In the genomic region with DNA sequence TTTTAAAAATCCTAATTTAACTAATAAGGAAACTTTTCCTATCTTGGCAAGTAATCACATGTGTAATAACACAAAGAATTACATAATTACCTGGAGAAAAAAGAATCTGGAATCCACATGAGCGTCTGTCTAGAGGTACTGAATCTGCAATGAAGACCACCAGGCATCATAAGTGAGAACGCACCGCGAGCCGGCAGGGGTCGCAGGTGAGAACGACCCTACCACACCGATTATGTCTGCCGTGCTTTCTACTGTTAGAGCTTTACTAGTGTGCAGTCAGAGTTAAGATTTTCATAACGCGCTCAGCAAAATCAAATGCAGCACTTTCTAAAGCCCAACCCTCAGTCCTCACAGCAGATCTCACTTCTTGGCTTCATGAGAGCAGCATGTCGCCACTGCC, we compare ENCODE assay signal across 24 mouse cellular contexts. TPM values are rescaled to one million over a fixed set of nuclear protein-coding genes. Genes with fewer than 3 reads are reported as not detected.
DNase-seq lines count a peak whose midpoint lies in the region; ATAC-seq and TF ChIP-seq lines count a peak whose summit lies in the region.
"Had no signal": no experiment of that assay in that cellular context is flagged by ENCODE, and none has a peak within 500 bp of the region (broad histone marks: within the 10 kb centered on the region; RNA-seq: fewer than 3 reads in every experiment).

No protein-coding gene starts in this region.

- H3K4me1 ChIP-seq in E14TG2a.4 (replicated peaks; ENCODE audit: low read depth, low read length): peaks cover 96% of the 10 kb centered on the region
- peaks cover 13% of the 10 kb centered on the region for H3K4me1 ChIP-seq in ES-Bruce4 (ENCODE audit: control insufficient read depth, insufficient read depth, low read length)
- peaks cover 6% of the 10 kb centered on the region for H3K4me1 ChIP-seq in midbrain, embryonic 11.5 days (ENCODE audit: control insufficient read depth, insufficient read depth, low read length)

- no peaks in the 10 kb centered on the region for H3K27me3 ChIP-seq in E14TG2a.4 (ENCODE audit: insufficient read depth, low read length)
- H3K27me3 ChIP-seq in ES-Bruce4 (ENCODE audit: control insufficient read depth, insufficient read depth, low read length, poor library complexity, severe bottlenecking): no peaks in the 10 kb centered on the region
- H3K27me3 ChIP-seq in midbrain, embryonic 11.5 days (ENCODE audit: control insufficient read depth, insufficient read depth, low read length): no peaks in the 10 kb centered on the region
- H3K27me3 ChIP-seq: CH12.LX, Patski had no signal

- no peak overlapping the region for H3K27ac ChIP-seq in ES-Bruce4 (ENCODE audit: insufficient read depth, low read length)
- H3K27ac ChIP-seq in midbrain, embryonic 11.5 days (ENCODE audit: low read depth, low read length): no peak overlapping the region

- WGBS in midbrain, embryonic 11.5 days: 92% methylated on average over 12 of the region's 12 CpGs

- H3K4me3 ChIP-seq in E14TG2a.4 (replicated peaks; ENCODE audit: low read length) (0 out of 2 replicates have a peak overlapping the region, but pooled peaks have one; percentile 7), ES-Bruce4 (ENCODE audit: low read depth, low read length) (peak overlapping the region; percentile 12; the same call in 1 of the 2 replicates)
- no peak overlapping the region for H3K4me3 ChIP-seq in midbrain, embryonic 11.5 days (ENCODE audit: low read depth, low read length)

- DNase-seq in ES-CJ7 (ENCODE audit: low read depth, low spot score): peak; percentile 52
- no peak for DNase-seq in midbrain, embryonic 11.5 days (ENCODE audit: low spot score, missing footprints)
- DNase-seq in urinary bladder, postnatal 25 days (ENCODE audit: low spot score): no peak
- no peak for DNase-seq in gastrocnemius, postnatal 25 days
- DNase-seq: adrenal gland, adult 2 months; adrenal gland, adult 8-10 months; adrenal gland, postnatal 10 days; adrenal gland, postnatal 14 days; adrenal gland, postnatal 25 days; adrenal gland, postnatal 36 days; B cell, adult 2 months; cerebellum, adult 11 months; cerebellum, adult 11-12 months; cerebellum, adult 18-20 months; cerebellum, adult 2 months; cerebellum, adult 8-10 months; cerebellum, adult 9-10 months had no signal

- no peak for ATAC-seq in midbrain, embryonic 11.5 days (ENCODE audit: low FRiP score)
- ATAC-seq: activated CD4-positive, CD25-positive, alpha-beta regulatory T cell, adult 4 months; CD4-positive, CD25-positive, alpha-beta regulatory T cell, adult 4 months; Patski had no signal

- H3K4me2 ChIP-seq in midbrain, embryonic 11.5 days: no peak overlapping the region

- TF ChIP-seq POLR2A in ES-Bruce4 (IDR thresholded peaks at IDR 0.05; ENCODE audit: insufficient read depth, low read length): no peak

- no peak overlapping the region for H3K9ac ChIP-seq in ES-Bruce4 (ENCODE audit: low read depth, poor library complexity, severe bottlenecking)
- no peak overlapping the region for H3K9ac ChIP-seq in midbrain, embryonic 11.5 days (ENCODE audit: low read length)

- H3K9me3 ChIP-seq in E14TG2a.4 (ENCODE audit: low read length) (no peaks in the 10 kb centered on the region), ES-Bruce4 (replicated peaks; ENCODE audit: control insufficient read depth, insufficient read depth, low read length, poor library complexity, severe bottlenecking) (no peaks in the 10 kb centered on the region)
- no peaks in the 10 kb centered on the region for H3K9me3 ChIP-seq in midbrain, embryonic 11.5 days (ENCODE audit: control insufficient read depth, low read length)
- H3K9me3 ChIP-seq: G1E had no signal

- TF ChIP-seq CTCF in E14TG2a.4 (conservative IDR thresholded peaks at IDR 0.05; ENCODE audit: low read length) (peak; percentile 40), ES-Bruce4 (IDR thresholded peaks at IDR 0.05; ENCODE audit: low read depth, low read length) (peak; percentile 56)

- no peak for TF ChIP-seq EP300 in ES-Bruce4 (IDR thresholded peaks at IDR 0.05; ENCODE audit: insufficient read depth, low read depth, low read length)

- H3K36me3 ChIP-seq in E14TG2a.4 (ENCODE audit: insufficient read depth, low read length): peaks cover 79% of the 10 kb centered on the region
- H3K36me3 ChIP-seq in ES-Bruce4 (ENCODE audit: control insufficient read depth, insufficient read depth, low read length, poor library complexity, severe bottlenecking): peaks cover 11% of the 10 kb centered on the region
- no peaks in the 10 kb centered on the region for H3K36me3 ChIP-seq in midbrain, embryonic 11.5 days (ENCODE audit: control insufficient read depth, insufficient read depth, low read length)

RNA-seq across cellular contexts. Expression of gene Kctd3, which starts 5.8 kb away (rescaled TPM):
- polyA plus RNA-seq in ES-Bruce4 (2011; ENCODE audit: insufficient read depth, insufficient read length, low read depth, missing spikeins): 59.2 and 60.9 TPM in 2 replicates
- polyA plus RNA-seq in midbrain, embryonic 11.5 days (2014; fragmentation: Nextera tagmentation; extraction: Ambion mirVana): 36.1 and 36.7 TPM in 2 replicates
- total RNA-seq in gastrocnemius, postnatal 25 days (2021): 10 to 100 TPM; 22.8 to 23.6 TPM
